Mouse (Mus musculus): Measurements from ENCODE around the gene Gata3. TPM values are rescaled to one million over a fixed set of nuclear protein-coding genes. Genes with fewer than 3 reads are reported as not detected.

The Gata3 gene
- polyA plus RNA-seq (2012; rRNA removed): 1.2 and 1.3 TPM in 2 replicates

- no peak within 1 kb of the TSS for H3K4me3 ChIP-seq (replicated peaks; ENCODE audit: insufficient read depth, low read depth, low read length)
- 2% methylated on average over 23 of the region's 23 CpGs for WGBS
- no peaks in the 10 kb centered on the region for H3K4me1 ChIP-seq (ENCODE audit: control insufficient read depth, insufficient read depth, low read length)
- no peak for DNase-seq
- no peak for TF ChIP-seq POLR2A (IDR thresholded peaks at IDR 0.05; ENCODE audit: borderline replicate concordance, insufficient read depth, low read length)
- TF ChIP-seq CTCF (IDR thresholded peaks at IDR 0.05; ENCODE audit: borderline replicate concordance, insufficient read depth, low read depth, low read length): no peak
- no peak within 1 kb of the TSS for H3K27ac ChIP-seq (ENCODE audit: insufficient read depth, low read length)
- H3K27me3 ChIP-seq (ENCODE audit: control insufficient read depth, insufficient read depth, low read length): peaks cover 14% of the 10 kb centered on the region; the same call in 1 of the 2 replicates
Observed at GRCm38 (mm10) chr2:9889651-9890183, at the start of gene Gata3. Gene Gata3, minus strand, starts transcription at chr2:9890034.

- no peaks in the 10 kb centered on the region for H3K27me3 ChIP-seq (ENCODE audit: control insufficient read depth, insufficient read depth, low read length)
- no peak for DNase-seq
- no peaks in the 10 kb centered on the region for H3K4me1 ChIP-seq (ENCODE audit: control insufficient read depth, insufficient read depth, low read length)
- no peak overlapping the region for H3K4me3 ChIP-seq (replicated peaks; ENCODE audit: insufficient read depth, low read depth, low read length)
- no peak overlapping the region for H3K27ac ChIP-seq (ENCODE audit: insufficient read depth, low read length)
- no peak for TF ChIP-seq CTCF (IDR thresholded peaks at IDR 0.05; ENCODE audit: borderline replicate concordance, insufficient read depth, low read depth, low read length)
- no peak for TF ChIP-seq POLR2A (IDR thresholded peaks at IDR 0.05; ENCODE audit: borderline replicate concordance, insufficient read depth, low read length)
- 96% methylated on average over 4 of the region's 4 CpGs for WGBS
Observed at GRCm38 (mm10) chr2:9939250-9939649, 49.4 kb upstream of the Gata3 start.

- Histone ChIP-seq H3K4me1 (ENCODE audit: control insufficient read depth, insufficient read depth, low read length) (no peaks in the 10 kb centered on the region), H3K4me3 (replicated peaks; ENCODE audit: insufficient read depth, low read depth, low read length) (no peak overlapping the region), H3K27ac (ENCODE audit: insufficient read depth, low read length) (no peak overlapping the region), H3K27me3 (ENCODE audit: control insufficient read depth, insufficient read depth, low read length) (no peaks in the 10 kb centered on the region)
- DNase-seq: no peak
- TF ChIP-seq CTCF (IDR thresholded peaks at IDR 0.05; ENCODE audit: borderline replicate concordance, insufficient read depth, low read depth, low read length) (no peak), POLR2A (IDR thresholded peaks at IDR 0.05; ENCODE audit: borderline replicate concordance, insufficient read depth, low read length) (no peak)
- WGBS: 22% methylated on average over 1 of the region's 1 CpGs
Observed at GRCm38 (mm10) chr2:9935965-9936364, 46.1 kb upstream of the Gata3 start.

GRCm38 (mm10) chr2:9926905-9927283 lies 37.1 kb upstream of the Gata3 start:
- H3K4me1 ChIP-seq (ENCODE audit: control insufficient read depth, insufficient read depth, low read length): no peaks in the 10 kb centered on the region
- H3K27me3 ChIP-seq (ENCODE audit: control insufficient read depth, insufficient read depth, low read length): no peaks in the 10 kb centered on the region
- TF ChIP-seq CTCF (IDR thresholded peaks at IDR 0.05; ENCODE audit: borderline replicate concordance, insufficient read depth, low read depth, low read length) (no peak), POLR2A (IDR thresholded peaks at IDR 0.05; ENCODE audit: borderline replicate concordance, insufficient read depth, low read length) (no peak)
- WGBS: 78% methylated on average over 4 of the region's 4 CpGs
- DNase-seq: no peak
- H3K4me3 ChIP-seq (replicated peaks; ENCODE audit: insufficient read depth, low read depth, low read length): no peak overlapping the region
- no peak overlapping the region for H3K27ac ChIP-seq (ENCODE audit: insufficient read depth, low read length)

- 54% methylated on average over 7 of the region's 7 CpGs for WGBS
Observed at GRCm38 (mm10) chr2:9926194-9926904, 36.5 kb upstream of the Gata3 start.

GRCm38 (mm10) chr2:9918691-9919471 lies 29.0 kb upstream of the Gata3 start:
- no peak for DNase-seq
- 94% methylated on average over 17 of the region's 17 CpGs for WGBS
- H3K27me3 ChIP-seq (ENCODE audit: control insufficient read depth, insufficient read depth, low read length): no peaks in the 10 kb centered on the region
- no peak overlapping the region for H3K4me3 ChIP-seq (replicated peaks; ENCODE audit: insufficient read depth, low read depth, low read length)
- no peak overlapping the region for H3K27ac ChIP-seq (ENCODE audit: insufficient read depth, low read length)
- TF ChIP-seq POLR2A (IDR thresholded peaks at IDR 0.05; ENCODE audit: borderline replicate concordance, insufficient read depth, low read length): no peak
- no peak for TF ChIP-seq CTCF (IDR thresholded peaks at IDR 0.05; ENCODE audit: borderline replicate concordance, insufficient read depth, low read depth, low read length)
- no peaks in the 10 kb centered on the region; the same call in 1 of the 2 replicates for H3K4me1 ChIP-seq (ENCODE audit: control insufficient read depth, insufficient read depth, low read length)

More at GRCm38 (mm10) chr2:9926194-9926904, 36.5 kb upstream of the Gata3 start:
- no peak overlapping the region for H3K4me3 ChIP-seq (replicated peaks; ENCODE audit: insufficient read depth, low read depth, low read length)
- TF ChIP-seq CTCF (IDR thresholded peaks at IDR 0.05; ENCODE audit: borderline replicate concordance, insufficient read depth, low read depth, low read length) (no peak), POLR2A (IDR thresholded peaks at IDR 0.05; ENCODE audit: borderline replicate concordance, insufficient read depth, low read length) (no peak)
- no peak for DNase-seq
- no peaks in the 10 kb centered on the region for H3K4me1 ChIP-seq (ENCODE audit: control insufficient read depth, insufficient read depth, low read length)
- no peak overlapping the region for H3K27ac ChIP-seq (ENCODE audit: insufficient read depth, low read length)
- H3K27me3 ChIP-seq (ENCODE audit: control insufficient read depth, insufficient read depth, low read length): no peaks in the 10 kb centered on the region

- no peak overlapping the region for H3K4me3 ChIP-seq (replicated peaks; ENCODE audit: insufficient read depth, low read depth, low read length)
- DNase-seq: no peak
- H3K4me1 ChIP-seq (ENCODE audit: control insufficient read depth, insufficient read depth, low read length): no peaks in the 10 kb centered on the region; the same call in 1 of the 2 replicates
- H3K27ac ChIP-seq (ENCODE audit: insufficient read depth, low read length): no peak overlapping the region
- WGBS: 91% methylated on average over 9 of the region's 9 CpGs
- H3K27me3 ChIP-seq (ENCODE audit: control insufficient read depth, insufficient read depth, low read length): no peaks in the 10 kb centered on the region
- TF ChIP-seq CTCF (IDR thresholded peaks at IDR 0.05; ENCODE audit: borderline replicate concordance, insufficient read depth, low read depth, low read length): no peak
- no peak for TF ChIP-seq POLR2A (IDR thresholded peaks at IDR 0.05; ENCODE audit: borderline replicate concordance, insufficient read depth, low read length)
Observed at GRCm38 (mm10) chr2:9917602-9918001, 27.8 kb upstream of the Gata3 start.

All from cerebellum, adult 2 months (tissue).